Mouse (Mus musculus): Measurements from ENCODE around the gene Dab2ip. TPM values are rescaled to one million over a fixed set of nuclear protein-coding genes. Genes with fewer than 3 reads are reported as not detected.

Dab2ip gene
- polyA plus RNA-seq, 1 experiment from 2014 or later = 33.2 TPM

DNA sequence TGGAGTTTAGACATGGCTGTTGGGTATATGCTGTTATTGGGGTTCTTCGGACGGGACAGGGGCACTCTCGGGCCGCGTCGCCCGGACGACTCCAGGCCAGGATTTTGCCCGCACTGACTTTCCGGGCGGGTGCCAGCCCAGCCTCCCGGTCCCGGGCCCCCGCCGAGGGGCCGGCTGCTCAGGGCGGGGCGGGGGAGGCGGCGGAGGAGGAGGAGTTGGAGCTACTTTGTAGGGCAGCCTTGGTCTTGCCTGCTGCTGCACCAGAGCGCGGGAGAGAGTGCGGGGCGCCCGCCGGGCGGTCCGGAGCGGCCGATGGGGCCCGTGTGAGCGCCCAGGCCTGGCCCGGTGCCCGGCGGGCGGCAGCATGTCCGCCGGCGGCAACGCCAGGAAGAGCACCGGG, 63.7 kb downstream of the Dab2ip start:
- WGBS = under 1% methylated on average over 39 of the region's 41 CpGs
- peak; percentile 61; the same call in 1 of the 2 replicates for ATAC-seq
- no peak overlapping the region for H3K27ac ChIP-seq (ENCODE audit: low read length)
- peak overlapping the region; percentile 45 for H3K4me3 ChIP-seq (ENCODE audit: low read depth, low read length)
- no peaks in the 10 kb centered on the region for H3K27me3 ChIP-seq (ENCODE audit: control insufficient read depth, insufficient read depth, low read depth, low read length)
- no peaks in the 10 kb centered on the region for H3K36me3 ChIP-seq (ENCODE audit: control insufficient read depth, insufficient read depth, low read length)
- H3K9ac ChIP-seq (ENCODE audit: low read depth, low read length) = peak overlapping the region; percentile 71
- no peaks in the 10 kb centered on the region for H3K9me3 ChIP-seq (replicated peaks; ENCODE audit: control insufficient read depth, low read length, poor library complexity, severe bottlenecking)
- H3K4me1 ChIP-seq (ENCODE audit: control insufficient read depth, insufficient read depth, low read length) = peaks cover 11% of the 10 kb centered on the region
- peak overlapping the region; percentile 95 for H3K4me2 ChIP-seq (ENCODE audit: low read length)

DNA sequence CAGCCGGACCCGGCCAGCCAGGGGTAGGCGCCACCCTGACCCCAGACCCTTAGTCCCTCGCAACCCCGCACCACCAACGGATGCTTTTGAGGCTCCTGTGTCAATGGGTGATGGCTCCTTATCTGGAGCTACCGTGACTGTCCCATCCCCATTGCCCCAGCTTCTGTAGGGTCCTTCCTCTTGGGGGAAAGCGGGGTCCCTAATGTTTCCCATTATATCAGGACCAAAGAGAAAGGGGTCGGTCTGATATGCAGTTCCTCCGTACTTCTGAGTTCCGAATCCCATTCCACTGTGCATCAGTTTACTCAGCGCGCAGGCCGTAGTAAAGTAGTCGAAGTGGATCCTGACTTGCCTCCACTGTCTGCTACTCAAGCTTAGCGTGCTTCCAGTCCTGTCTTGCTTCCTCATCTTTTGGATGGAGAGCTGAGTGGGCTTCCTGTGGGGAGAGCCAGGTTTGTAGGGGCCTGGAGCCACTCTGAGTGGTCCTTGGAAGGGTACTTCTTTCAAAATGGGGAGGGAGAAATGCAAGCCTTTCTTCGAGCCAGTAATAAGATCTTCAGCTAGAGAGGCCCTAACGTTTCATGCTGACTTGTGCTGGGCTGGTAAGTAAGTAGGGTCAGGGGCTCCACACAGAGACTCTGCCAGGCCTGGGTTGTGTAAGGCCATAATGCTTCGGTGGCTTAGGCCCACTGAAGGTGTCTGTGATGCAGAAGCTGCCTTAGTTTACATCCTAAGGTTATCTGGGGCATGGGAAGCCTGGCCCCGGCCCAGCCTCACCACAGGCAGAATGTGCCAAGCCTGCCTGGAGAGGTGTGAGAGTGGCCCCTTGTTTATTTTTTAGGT, 64.4 kb downstream of the Dab2ip start:
- Histone ChIP-seq H3K27ac (ENCODE audit: low read length) (no peak overlapping the region), H3K9ac (ENCODE audit: low read depth, low read length) (peak overlapping the region; percentile 71), H3K36me3 (ENCODE audit: control insufficient read depth, insufficient read depth, low read length) (no peaks in the 10 kb centered on the region), H3K4me1 (ENCODE audit: control insufficient read depth, insufficient read depth, low read length) (peaks cover 17% of the 10 kb centered on the region), H3K27me3 (ENCODE audit: control insufficient read depth, insufficient read depth, low read depth, low read length) (no peaks in the 10 kb centered on the region), H3K4me2 (ENCODE audit: low read length) (peak overlapping the region; percentile 95), H3K9me3 (replicated peaks; ENCODE audit: control insufficient read depth, low read length, poor library complexity, severe bottlenecking) (no peaks in the 10 kb centered on the region), H3K4me3 (ENCODE audit: low read depth, low read length) (peak overlapping the region; percentile 45)
- WGBS = 5% methylated on average over 20 of the region's 20 CpGs
- ATAC-seq = 0 out of 2 replicates have a peak, but pooled peaks have one; percentile 3

DNA sequence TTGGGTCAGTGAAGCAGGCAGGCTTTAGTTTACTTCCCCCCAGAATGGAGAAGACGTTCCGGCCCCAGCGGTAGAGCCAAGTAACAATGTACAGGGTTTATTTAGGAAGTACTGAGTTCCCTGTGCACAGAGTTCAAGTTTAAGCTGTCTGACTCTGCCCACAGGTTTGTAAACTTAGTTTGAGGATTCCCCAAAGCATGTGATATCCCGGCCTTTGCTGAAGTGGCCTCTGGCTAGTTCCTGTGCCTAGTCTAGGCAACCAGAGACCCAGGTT, 65.0 kb downstream of the Dab2ip start:
- no peak overlapping the region for H3K27ac ChIP-seq (ENCODE audit: low read length)
- no peaks in the 10 kb centered on the region for H3K36me3 ChIP-seq (ENCODE audit: control insufficient read depth, insufficient read depth, low read length)
- no peak for ATAC-seq
- H3K4me3 ChIP-seq (ENCODE audit: low read depth, low read length) = no peak overlapping the region
- 47% methylated on average over 4 of the region's 4 CpGs for WGBS
- no peaks in the 10 kb centered on the region for H3K27me3 ChIP-seq (ENCODE audit: control insufficient read depth, insufficient read depth, low read depth, low read length)
- H3K4me2 ChIP-seq (ENCODE audit: low read length) = peak overlapping the region; percentile 95
- H3K4me1 ChIP-seq (ENCODE audit: control insufficient read depth, insufficient read depth, low read length) = peaks cover 23% of the 10 kb centered on the region
- H3K9me3 ChIP-seq (replicated peaks; ENCODE audit: control insufficient read depth, low read length, poor library complexity, severe bottlenecking) = no peaks in the 10 kb centered on the region
- H3K9ac ChIP-seq (ENCODE audit: low read depth, low read length) = 0 out of 2 replicates have a peak overlapping the region, but pooled peaks have one; percentile 30

DNA sequence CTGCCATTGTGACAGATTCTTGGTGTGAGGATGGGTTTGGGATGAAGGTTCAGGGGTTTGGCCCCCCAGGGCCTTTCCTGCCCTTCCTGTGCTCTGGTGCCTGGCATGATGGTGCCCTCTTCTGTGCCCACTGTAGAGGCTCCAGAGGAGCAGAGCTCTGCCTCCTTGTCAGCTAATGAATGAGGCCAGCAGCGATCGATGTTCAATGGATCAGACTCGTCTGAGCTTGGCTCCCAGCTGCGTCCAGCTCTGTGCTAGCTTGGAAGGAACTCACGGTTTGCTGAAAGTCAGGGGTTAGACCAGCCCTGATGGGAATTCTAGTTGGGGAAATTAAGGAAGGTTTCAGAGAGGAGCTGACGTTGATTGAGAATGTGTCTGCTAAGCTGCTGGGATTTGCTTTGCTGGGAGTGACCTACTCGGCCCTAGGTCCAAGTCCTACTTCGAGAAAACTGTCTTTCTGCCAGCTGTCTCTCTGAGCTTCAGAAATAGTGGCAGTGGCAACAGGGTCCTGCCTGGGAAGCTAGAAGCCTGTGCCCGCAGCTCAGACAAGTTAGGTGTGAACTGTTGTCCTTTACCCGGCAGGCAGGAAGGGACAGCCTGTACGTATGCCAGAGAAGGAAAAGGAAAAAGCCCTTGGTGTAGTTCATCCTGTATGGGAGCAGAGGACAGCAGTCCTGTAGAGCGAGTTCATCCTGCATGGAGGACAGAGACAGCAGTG, 65.5 kb downstream of the Dab2ip start:
- H3K4me2 ChIP-seq (ENCODE audit: low read length) = peak overlapping the region; percentile 27
- no peak overlapping the region for H3K9ac ChIP-seq (ENCODE audit: low read depth, low read length)
- H3K4me1 ChIP-seq (ENCODE audit: control insufficient read depth, insufficient read depth, low read length) = peaks cover 28% of the 10 kb centered on the region
- no peak overlapping the region for H3K4me3 ChIP-seq (ENCODE audit: low read depth, low read length)
- no peaks in the 10 kb centered on the region for H3K36me3 ChIP-seq (ENCODE audit: control insufficient read depth, insufficient read depth, low read length)
- ATAC-seq = no peak
- no peaks in the 10 kb centered on the region for H3K9me3 ChIP-seq (replicated peaks; ENCODE audit: control insufficient read depth, low read length, poor library complexity, severe bottlenecking)
- no peaks in the 10 kb centered on the region for H3K27me3 ChIP-seq (ENCODE audit: control insufficient read depth, insufficient read depth, low read depth, low read length)
- WGBS = 46% methylated on average over 12 of the region's 12 CpGs
- H3K27ac ChIP-seq (ENCODE audit: low read length) = no peak overlapping the region; the same call in 1 of the 2 replicates

DNA sequence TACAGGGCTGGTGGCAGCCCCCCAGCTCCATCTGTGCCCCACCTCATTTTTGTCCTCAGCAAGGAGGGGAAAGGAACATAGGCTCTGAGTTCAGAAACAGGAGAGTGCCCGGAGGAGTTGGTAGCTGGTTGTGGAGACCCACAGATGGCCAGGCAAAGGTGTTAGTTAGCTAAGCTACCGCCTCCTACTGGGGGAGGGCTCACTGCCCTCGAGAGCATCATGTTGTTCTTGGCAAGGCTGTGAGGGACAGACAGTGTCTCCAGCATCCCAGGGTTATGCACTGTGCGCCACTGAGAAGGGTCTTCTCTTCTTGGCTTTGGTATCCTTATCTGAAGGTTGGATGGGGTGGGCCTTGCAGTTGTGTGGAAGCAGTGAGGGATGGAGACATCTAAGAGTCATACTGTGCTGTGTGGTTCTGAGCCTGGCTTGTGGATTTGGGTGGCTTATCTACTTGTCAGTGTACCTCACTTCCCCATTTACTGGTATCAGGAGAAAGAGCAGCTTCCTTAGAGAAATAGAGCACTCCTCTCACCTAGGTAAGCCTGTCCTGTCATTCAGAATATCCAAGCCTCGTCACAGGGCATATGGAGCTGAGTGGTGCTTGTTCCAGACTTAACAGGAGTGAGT, 66.4 kb downstream of the Dab2ip start:
- H3K4me1 ChIP-seq (ENCODE audit: control insufficient read depth, insufficient read depth, low read length) = peaks cover 29% of the 10 kb centered on the region
- no peak overlapping the region for H3K4me2 ChIP-seq (ENCODE audit: low read length)
- no peak for ATAC-seq
- no peak overlapping the region for H3K27ac ChIP-seq (ENCODE audit: low read length)
- 77% methylated on average over 5 of the region's 5 CpGs for WGBS
- no peak overlapping the region for H3K9ac ChIP-seq (ENCODE audit: low read depth, low read length)
- no peak overlapping the region for H3K4me3 ChIP-seq (ENCODE audit: low read depth, low read length)
- H3K9me3 ChIP-seq (replicated peaks; ENCODE audit: control insufficient read depth, low read length, poor library complexity, severe bottlenecking) = no peaks in the 10 kb centered on the region
- H3K27me3 ChIP-seq (ENCODE audit: control insufficient read depth, insufficient read depth, low read depth, low read length) = no peaks in the 10 kb centered on the region
- H3K36me3 ChIP-seq (ENCODE audit: control insufficient read depth, insufficient read depth, low read length) = no peaks in the 10 kb centered on the region

DNA sequence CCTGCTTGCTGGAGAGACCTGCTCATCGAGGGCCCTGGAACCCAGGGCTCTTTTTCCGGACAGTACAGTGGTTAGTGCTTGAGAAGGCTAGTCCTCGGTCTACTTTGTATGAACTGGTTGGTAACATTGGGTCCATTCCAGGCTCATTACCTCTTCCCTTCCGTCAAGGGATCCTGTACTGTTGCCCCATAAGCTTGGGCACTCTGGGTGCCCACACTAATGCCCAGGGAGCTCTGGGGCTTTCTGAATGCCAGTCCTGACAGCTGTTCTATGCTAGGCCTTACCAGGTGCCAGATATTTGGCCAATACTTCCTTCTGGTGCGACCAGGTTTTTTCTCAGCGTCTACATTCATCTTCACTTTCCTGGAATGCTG, 66.9 kb downstream of the Dab2ip start:
- no peak overlapping the region for H3K9ac ChIP-seq (ENCODE audit: low read depth, low read length)
- no peak overlapping the region for H3K27ac ChIP-seq (ENCODE audit: low read length)
- H3K27me3 ChIP-seq (ENCODE audit: control insufficient read depth, insufficient read depth, low read depth, low read length) = no peaks in the 10 kb centered on the region
- H3K4me3 ChIP-seq (ENCODE audit: low read depth, low read length) = no peak overlapping the region
- 99% methylated on average over 6 of the region's 6 CpGs for WGBS
- H3K4me2 ChIP-seq (ENCODE audit: low read length) = no peak overlapping the region
- peaks cover 29% of the 10 kb centered on the region for H3K4me1 ChIP-seq (ENCODE audit: control insufficient read depth, insufficient read depth, low read length)
- H3K36me3 ChIP-seq (ENCODE audit: control insufficient read depth, insufficient read depth, low read length) = no peaks in the 10 kb centered on the region
- no peak for ATAC-seq
- H3K9me3 ChIP-seq (replicated peaks; ENCODE audit: control insufficient read depth, low read length, poor library complexity, severe bottlenecking) = no peaks in the 10 kb centered on the region

DNA sequence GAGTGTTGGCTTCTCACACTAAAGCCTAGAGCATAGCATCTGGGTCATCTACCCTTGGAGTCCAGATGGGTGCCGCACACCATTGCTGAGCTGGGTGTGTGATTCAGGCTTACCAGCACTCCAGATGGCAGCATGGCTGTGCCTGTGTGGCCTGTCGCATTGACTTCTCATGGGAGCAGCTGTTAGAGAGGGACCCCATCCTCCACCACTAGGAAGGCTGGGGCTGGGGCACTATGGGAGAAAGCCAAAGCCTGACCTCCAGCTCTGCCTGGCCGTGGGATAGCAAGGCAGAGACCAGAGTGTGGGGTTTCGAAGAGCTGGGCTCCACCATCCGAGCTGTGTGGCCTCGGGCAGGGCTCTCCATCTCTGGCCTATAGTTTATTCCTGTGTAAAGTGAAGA, 67.5 kb downstream of the Dab2ip start:
- Histone ChIP-seq H3K4me2 (ENCODE audit: low read length) (no peak overlapping the region), H3K9ac (ENCODE audit: low read depth, low read length) (no peak overlapping the region), H3K4me1 (ENCODE audit: control insufficient read depth, insufficient read depth, low read length) (peaks cover 29% of the 10 kb centered on the region), H3K9me3 (replicated peaks; ENCODE audit: control insufficient read depth, low read length, poor library complexity, severe bottlenecking) (no peaks in the 10 kb centered on the region), H3K27ac (ENCODE audit: low read length) (no peak overlapping the region), H3K4me3 (ENCODE audit: low read depth, low read length) (no peak overlapping the region), H3K36me3 (ENCODE audit: control insufficient read depth, insufficient read depth, low read length) (no peaks in the 10 kb centered on the region), H3K27me3 (ENCODE audit: control insufficient read depth, insufficient read depth, low read depth, low read length) (no peaks in the 10 kb centered on the region)
- no peak for ATAC-seq
- WGBS = 74% methylated on average over 6 of the region's 6 CpGs

DNA sequence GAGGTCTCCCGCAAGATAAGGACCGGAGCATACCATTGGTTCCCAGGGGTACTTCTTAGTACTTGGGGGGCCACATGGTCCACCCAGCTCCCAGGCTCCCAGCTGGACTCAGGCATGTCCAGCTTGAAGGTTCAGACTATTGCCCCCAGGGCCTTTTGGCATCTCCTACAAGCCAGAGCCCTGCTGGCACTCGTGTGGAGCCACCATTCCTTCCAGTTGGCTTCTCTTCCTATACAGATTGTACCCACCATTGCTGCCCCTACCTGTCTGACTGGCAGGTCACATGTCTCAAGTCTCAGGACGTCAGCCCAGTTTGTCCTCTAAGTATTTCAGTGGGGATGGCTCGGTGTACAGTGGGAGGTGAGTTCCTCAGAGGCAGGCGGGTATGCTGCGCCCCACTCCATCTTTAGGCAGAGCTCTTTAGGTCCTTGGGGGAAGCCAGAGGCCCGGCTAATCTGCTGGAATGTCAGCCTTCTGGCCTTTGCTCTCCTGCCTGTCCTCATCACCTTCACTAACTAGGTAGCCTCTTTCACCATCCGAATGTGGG, 68.2 kb downstream of the Dab2ip start:
- Histone ChIP-seq H3K4me2 (ENCODE audit: low read length) (no peak overlapping the region), H3K27ac (ENCODE audit: low read length) (no peak overlapping the region), H3K4me1 (ENCODE audit: control insufficient read depth, insufficient read depth, low read length) (peaks cover 29% of the 10 kb centered on the region), H3K4me3 (ENCODE audit: low read depth, low read length) (no peak overlapping the region), H3K9ac (ENCODE audit: low read depth, low read length) (no peak overlapping the region), H3K9me3 (replicated peaks; ENCODE audit: control insufficient read depth, low read length, poor library complexity, severe bottlenecking) (no peaks in the 10 kb centered on the region), H3K27me3 (ENCODE audit: control insufficient read depth, insufficient read depth, low read depth, low read length) (no peaks in the 10 kb centered on the region), H3K36me3 (ENCODE audit: control insufficient read depth, insufficient read depth, low read length) (no peaks in the 10 kb centered on the region)
- ATAC-seq = no peak
- 81% methylated on average over 9 of the region's 9 CpGs for WGBS
